Mouse (Mus musculus): ENCODE data around the gene Gar1. TPM values are rescaled to one million over a fixed set of nuclear protein-coding genes. Genes with fewer than 3 reads are reported as not detected.

Gene Gar1
- polyA plus RNA-seq (2016; fragmentation: Nextera tagmentation; extraction: Ambion mirVana) = 89.3 and 103 TPM in 2 replicates

- Histone ChIP-seq H3K36me3 (peaks cover 34% of the 10 kb centered on the region), H3K27ac (replicated peaks) (peak within 1 kb of the TSS; percentile 95), H3K27me3 (ENCODE audit: low read depth, poor library complexity, severe bottlenecking) (no peaks in the 10 kb centered on the region), H3K4me1 (peaks cover 27% of the 10 kb centered on the region), H3K9me3 (replicated peaks) (no peaks in the 10 kb centered on the region), H3K4me3 (peak within 1 kb of the TSS; percentile 93)
- DNase-seq (ENCODE audit: low spot score) = peak; percentile 95
- under 1% methylated on average over 60 of the region's 60 CpGs for WGBS
Measured at GRCm38 (mm10) chr3:129831035-129831568, at the start of gene Gar1. TSS of gene Gar1 (minus strand) at chr3:129831396.

DNA sequence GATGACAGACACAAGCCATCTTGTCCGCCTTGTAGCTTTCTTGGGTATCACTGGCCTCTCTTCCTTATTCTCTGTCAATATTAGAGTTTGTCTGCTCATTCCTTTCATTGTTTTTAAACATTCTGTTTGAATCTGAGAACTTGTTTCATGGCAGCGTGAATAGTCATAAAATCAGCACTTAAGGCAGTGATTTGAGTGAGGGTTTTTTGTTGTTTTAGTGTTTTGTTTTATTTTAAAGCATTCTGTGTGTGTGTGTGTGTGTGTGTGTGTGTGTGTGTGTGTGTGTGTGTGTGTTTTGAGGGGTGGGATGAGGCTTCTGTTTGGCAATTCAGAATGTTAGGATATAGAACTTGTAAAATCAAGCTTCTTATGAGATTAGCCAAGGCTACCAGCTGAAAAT lies 48.7 kb upstream of the Gar1 start:
- Histone ChIP-seq H3K9me3 (replicated peaks) (no peaks in the 10 kb centered on the region), H3K27me3 (ENCODE audit: low read depth, poor library complexity, severe bottlenecking) (peaks cover 6% of the 10 kb centered on the region; the same call in 1 of the 2 replicates), H3K4me1 (peaks cover 16% of the 10 kb centered on the region), H3K4me3 (peak overlapping the region; percentile 81; the same call in 1 of the 2 replicates), H3K36me3 (no peaks in the 10 kb centered on the region), H3K27ac (replicated peaks) (no peak overlapping the region)
- DNase-seq (ENCODE audit: low spot score) = no peak
- WGBS = 78% methylated on average over 2 of the region's 2 CpGs

- under 1% methylated on average over 25 of the region's 25 CpGs for WGBS
- Histone ChIP-seq H3K4me3 (peak overlapping the region; percentile 81), H3K27ac (replicated peaks) (peak overlapping the region; percentile 93), H3K9me3 (replicated peaks) (no peaks in the 10 kb centered on the region), H3K27me3 (ENCODE audit: low read depth, poor library complexity, severe bottlenecking) (peaks cover 6% of the 10 kb centered on the region; the same call in 1 of the 2 replicates), H3K36me3 (no peaks in the 10 kb centered on the region), H3K4me1 (peaks cover 16% of the 10 kb centered on the region)
- DNase-seq (ENCODE audit: low spot score) = peak; percentile 58
Measured at GRCm38 (mm10) chr3:129879131-129879757, 48.0 kb upstream of the Gar1 start.

GRCm38 (mm10) chr3:129878405-129879021 lies 47.3 kb upstream of the Gar1 start, which contains the start of gene Pla2g12a:
TSS of gene Pla2g12a (plus strand) at chr3:129878606.
- Histone ChIP-seq H3K4me1 (peaks cover 16% of the 10 kb centered on the region), H3K9me3 (replicated peaks) (no peaks in the 10 kb centered on the region), H3K36me3 (no peaks in the 10 kb centered on the region), H3K27ac (replicated peaks) (peak within 1 kb of the TSS; percentile 93), H3K4me3 (peak within 1 kb of the TSS; percentile 81), H3K27me3 (ENCODE audit: low read depth, poor library complexity, severe bottlenecking) (peaks cover 6% of the 10 kb centered on the region; the same call in 1 of the 2 replicates)
- DNase-seq (ENCODE audit: low spot score) = peak; percentile 89
- under 1% methylated on average over 66 of the region's 66 CpGs for WGBS

- no peaks in the 10 kb centered on the region for H3K36me3 ChIP-seq
- peaks cover 16% of the 10 kb centered on the region for H3K4me1 ChIP-seq
- no peak for DNase-seq (ENCODE audit: low spot score)
- no peak overlapping the region for H3K27ac ChIP-seq (replicated peaks)
- 90% methylated on average over 10 of the region's 10 CpGs for WGBS
- H3K4me3 ChIP-seq = no peak overlapping the region
- no peaks in the 10 kb centered on the region for H3K9me3 ChIP-seq (replicated peaks)
- H3K27me3 ChIP-seq (ENCODE audit: low read depth, poor library complexity, severe bottlenecking) = peaks cover 6% of the 10 kb centered on the region; the same call in 1 of the 2 replicates
Measured at GRCm38 (mm10) chr3:129877327-129877726, 46.1 kb upstream of the Gar1 start.

GRCm38 (mm10) chr3:129863698-129864097 lies 32.5 kb upstream of the Gar1 start:
- Histone ChIP-seq H3K36me3 (no peaks in the 10 kb centered on the region), H3K4me1 (no peaks in the 10 kb centered on the region), H3K27ac (replicated peaks) (no peak overlapping the region), H3K27me3 (ENCODE audit: low read depth, poor library complexity, severe bottlenecking) (no peaks in the 10 kb centered on the region), H3K4me3 (no peak overlapping the region), H3K9me3 (replicated peaks) (0 out of 2 replicates have a peak, but pooled peaks cover 2% of the 10 kb centered on the region)
- 51% methylated on average over 14 of the region's 14 CpGs for WGBS
- peak; percentile 35 for DNase-seq (ENCODE audit: low spot score)

DNA sequence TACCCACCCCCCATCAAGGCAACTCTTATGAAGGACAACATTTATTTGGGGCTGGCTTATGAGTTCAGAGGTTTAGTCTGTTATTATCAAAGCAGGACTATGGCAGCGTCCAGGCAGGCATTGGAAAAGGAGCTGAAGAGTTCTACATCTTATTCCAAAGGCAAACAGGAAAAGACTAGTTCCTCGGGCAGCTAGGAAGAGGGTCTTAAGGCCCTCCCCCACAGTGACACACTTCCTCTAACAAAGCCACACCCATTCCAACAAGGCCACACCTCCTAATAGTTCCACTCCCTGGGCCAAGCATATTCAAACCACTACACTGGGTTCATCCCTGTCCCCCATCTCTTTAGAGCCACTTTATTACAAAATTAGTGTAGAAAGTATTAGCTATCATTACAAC lies 31.4 kb upstream of the Gar1 start:
- no peak overlapping the region for H3K4me3 ChIP-seq
- DNase-seq (ENCODE audit: low spot score) = no peak
- no peaks in the 10 kb centered on the region for H3K27me3 ChIP-seq (ENCODE audit: low read depth, poor library complexity, severe bottlenecking)
- WGBS = 74% methylated on average over 2 of the region's 2 CpGs
- H3K9me3 ChIP-seq (replicated peaks) = peaks cover 12% of the 10 kb centered on the region; the same call in 1 of the 2 replicates
- no peak overlapping the region for H3K27ac ChIP-seq (replicated peaks)
- no peaks in the 10 kb centered on the region for H3K4me1 ChIP-seq
- H3K36me3 ChIP-seq = no peaks in the 10 kb centered on the region

DNA sequence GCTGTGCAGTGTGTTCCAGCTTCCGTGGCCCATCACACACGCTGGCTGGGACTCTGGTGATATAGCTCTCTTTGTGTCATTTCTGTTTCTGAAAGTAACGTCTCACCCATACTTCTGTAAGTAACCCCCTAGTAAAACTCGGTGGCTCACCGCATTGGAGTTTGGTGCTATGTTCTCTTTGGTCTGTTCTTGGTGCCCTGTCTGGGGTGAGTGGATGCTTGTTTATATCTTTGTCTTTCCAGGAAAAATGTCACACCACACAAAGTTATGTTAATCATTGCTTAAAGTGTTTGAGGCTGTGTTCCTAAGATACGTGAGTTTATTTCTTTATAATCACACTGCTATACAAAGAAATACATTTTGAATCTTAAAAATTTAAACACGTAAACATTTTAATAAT lies 15.7 kb upstream of the Gar1 start:
- no peaks in the 10 kb centered on the region for H3K27me3 ChIP-seq (ENCODE audit: low read depth, poor library complexity, severe bottlenecking)
- H3K4me3 ChIP-seq = no peak overlapping the region
- H3K36me3 ChIP-seq = no peaks in the 10 kb centered on the region
- H3K4me1 ChIP-seq = no peaks in the 10 kb centered on the region
- 85% methylated on average over 7 of the region's 7 CpGs for WGBS
- no peak overlapping the region for H3K27ac ChIP-seq (replicated peaks)
- no peaks in the 10 kb centered on the region for H3K9me3 ChIP-seq (replicated peaks)
- no peak for DNase-seq (ENCODE audit: low spot score)

DNA sequence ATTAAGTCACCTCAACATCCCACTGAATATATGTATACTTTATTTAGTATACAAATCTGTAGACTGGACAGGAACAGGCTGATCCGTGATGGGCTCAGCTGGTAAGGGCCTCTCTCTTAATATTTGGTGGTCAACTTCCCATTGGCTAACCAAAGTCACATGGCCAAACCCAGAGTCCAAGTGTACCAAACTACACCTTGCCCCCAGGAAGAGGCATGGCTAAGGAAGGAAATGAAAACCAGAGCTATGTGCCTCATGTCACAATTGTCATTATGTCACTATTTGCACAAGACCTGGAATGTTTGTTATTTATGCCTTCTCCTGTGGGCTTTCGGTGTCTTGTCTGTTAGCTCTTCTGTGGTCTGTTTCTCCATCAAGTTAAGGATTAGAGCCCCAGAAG lies 14.7 kb upstream of the Gar1 start:
- Histone ChIP-seq H3K36me3 (no peaks in the 10 kb centered on the region), H3K27me3 (ENCODE audit: low read depth, poor library complexity, severe bottlenecking) (no peaks in the 10 kb centered on the region), H3K4me3 (no peak overlapping the region), H3K4me1 (no peaks in the 10 kb centered on the region), H3K9me3 (replicated peaks) (no peaks in the 10 kb centered on the region), H3K27ac (replicated peaks) (no peak overlapping the region)
- no peak for DNase-seq (ENCODE audit: low spot score)
- WGBS = 90% methylated on average over 2 of the region's 2 CpGs

GRCm38 (mm10) chr3:129838017-129838416 lies 6.8 kb upstream of the Gar1 start:
- Histone ChIP-seq H3K27ac (replicated peaks) (no peak overlapping the region), H3K4me1 (peaks cover 13% of the 10 kb centered on the region), H3K9me3 (replicated peaks) (no peaks in the 10 kb centered on the region), H3K36me3 (no peaks in the 10 kb centered on the region), H3K4me3 (no peak overlapping the region), H3K27me3 (ENCODE audit: low read depth, poor library complexity, severe bottlenecking) (no peaks in the 10 kb centered on the region)
- 45% methylated on average over 7 of the region's 7 CpGs for WGBS
- no peak for DNase-seq (ENCODE audit: low spot score)

- H3K27me3 ChIP-seq (ENCODE audit: low read depth, poor library complexity, severe bottlenecking) = no peaks in the 10 kb centered on the region
- no peak overlapping the region for H3K27ac ChIP-seq (replicated peaks)
- 95% methylated on average over 6 of the region's 6 CpGs for WGBS
- no peak overlapping the region for H3K4me3 ChIP-seq
- H3K4me1 ChIP-seq = peaks cover 13% of the 10 kb centered on the region
- DNase-seq (ENCODE audit: low spot score) = no peak
- no peaks in the 10 kb centered on the region for H3K36me3 ChIP-seq
- no peaks in the 10 kb centered on the region for H3K9me3 ChIP-seq (replicated peaks)
Measured at GRCm38 (mm10) chr3:129836965-129837364, 5.8 kb upstream of the Gar1 start.

- Histone ChIP-seq H3K27me3 (ENCODE audit: low read depth, poor library complexity, severe bottlenecking) (no peaks in the 10 kb centered on the region), H3K4me3 (peak overlapping the region; percentile 20; the same call in 1 of the 2 replicates), H3K4me1 (peaks cover 18% of the 10 kb centered on the region), H3K36me3 (no peaks in the 10 kb centered on the region), H3K27ac (replicated peaks) (peak overlapping the region; percentile 28; the same call in 1 of the 2 replicates), H3K9me3 (replicated peaks) (no peaks in the 10 kb centered on the region)
- peak; percentile 37 for DNase-seq (ENCODE audit: low spot score)
- WGBS = 14% methylated on average over 11 of the region's 11 CpGs
Measured at GRCm38 (mm10) chr3:129836051-129836697, 5.0 kb upstream of the Gar1 start.
